Mouse (Mus musculus): ENCODE data around the gene Gm11639. TPM values are rescaled to one million over a fixed set of nuclear protein-coding genes. Genes with fewer than 3 reads are reported as not detected.

The Gm11639 gene
- total and polyA plus RNA-seq, 3 experiments, result not detected

GRCm38 (mm10) chr11:105117814-105118213 lies 432.3 kb downstream of the Gm11639 start:
- H3K9ac ChIP-seq (ENCODE audit: control insufficient read depth, low read depth, low read length, poor library complexity, severe bottlenecking), result no peak overlapping the region
- TF ChIP-seq ZMIZ1 (IDR thresholded peaks at IDR 0.05; ENCODE audit: low read depth, low read length), result no peak
- TF ChIP-seq JUND (IDR thresholded peaks at IDR 0.05; ENCODE audit: low read depth, low read length), result no peak
- TF ChIP-seq CHD1 (IDR thresholded peaks at IDR 0.05; ENCODE audit: low read depth, low read length), result no peak
- no peak for TF ChIP-seq GABPA (IDR thresholded peaks at IDR 0.05; ENCODE audit: low read depth, low read length)
- TF ChIP-seq NRF1 (IDR thresholded peaks at IDR 0.05; ENCODE audit: insufficient read depth, low read depth, low read length, poor library complexity, severe bottlenecking), result no peak
- TF ChIP-seq TCF12 (IDR thresholded peaks at IDR 0.05; ENCODE audit: low read depth, low read length), result no peak
- no peak for TF ChIP-seq EP300 (IDR thresholded peaks at IDR 0.05; ENCODE audit: low read depth in 1 of 2, low read length in 2 of 2)
- no peak for TF ChIP-seq ZNF384 (IDR thresholded peaks at IDR 0.05; ENCODE audit: low read depth, low read length)
- no peak for TF ChIP-seq CHD2 (IDR thresholded peaks at IDR 0.05; ENCODE audit: low read length)
- TF ChIP-seq MYC (IDR thresholded peaks at IDR 0.05; ENCODE audit: low read depth, low read length), result no peak
- no peak for TF ChIP-seq ELF1 (IDR thresholded peaks at IDR 0.05; ENCODE audit: low read depth, low read length)
- no peak for TF ChIP-seq MAZ (IDR thresholded peaks at IDR 0.05; ENCODE audit: low read depth, low read length)
- no peak for TF ChIP-seq ZKSCAN1 (IDR thresholded peaks at IDR 0.05; ENCODE audit: low read depth, low read length)
- TF ChIP-seq RCOR1 (IDR thresholded peaks at IDR 0.05; ENCODE audit: low read depth, low read length), result no peak
- no peak for TF ChIP-seq USF1 (IDR thresholded peaks at IDR 0.05; ENCODE audit: low read depth, low read length)
- no peak for TF ChIP-seq ZC3H11A (IDR thresholded peaks at IDR 0.05; ENCODE audit: low read depth, low read length)
- peaks cover 4% of the 10 kb centered on the region in 2 experiments; a peak in 3 of 4 replicates for H3K27me3 ChIP-seq (ENCODE audit: control insufficient read depth in 1 of 2, insufficient read depth in 2 of 2, low read length in 2 of 2)
- no peak for DNase-seq (ENCODE audit: low read depth, low spot score)
- no peaks in the 10 kb centered on the region for H3K9me3 ChIP-seq (replicated peaks; ENCODE audit: insufficient read depth, low read length)
- peaks cover 0 to 6% of the 10 kb centered on the region in 2 experiments; a peak in 2 of 4 replicates for H3K4me1 ChIP-seq (ENCODE audit: control insufficient read depth in 1 of 2, insufficient read depth in 2 of 2, low read length in 2 of 2)
- no peaks in the 10 kb centered on the region for H3K79me2 ChIP-seq (ENCODE audit: control insufficient read depth, insufficient read depth, low read length, poor library complexity)
- no peak overlapping the region for H3K27ac ChIP-seq (ENCODE audit: control insufficient read depth, low read depth, low read length)
- no peak overlapping the region for H3K4me3 ChIP-seq (ENCODE audit: control insufficient read depth in 1 of 2, insufficient read depth in 1 of 2, low read depth in 2 of 2, low read length in 2 of 2)
- H3K36me3 ChIP-seq (ENCODE audit: control insufficient read depth in 1 of 2, insufficient read depth in 2 of 2, low read length in 2 of 2), result no peaks in the 10 kb centered on the region

GRCm38 (mm10) chr11:105120551-105121061 lies 435.1 kb downstream of the Gm11639 start:
- Histone ChIP-seq H3K27ac (ENCODE audit: control insufficient read depth, low read depth, low read length) (no peak overlapping the region), H3K9ac (ENCODE audit: control insufficient read depth, low read depth, low read length, poor library complexity, severe bottlenecking) (no peak overlapping the region), H3K79me2 (ENCODE audit: control insufficient read depth, insufficient read depth, low read length, poor library complexity) (no peaks in the 10 kb centered on the region), H3K4me1 (ENCODE audit: control insufficient read depth in 1 of 2, insufficient read depth in 2 of 2, low read length in 2 of 2) (peaks cover 0 to 6% of the 10 kb centered on the region in 2 experiments; a peak in 2 of 4 replicates), H3K9me3 (replicated peaks; ENCODE audit: insufficient read depth, low read length) (no peaks in the 10 kb centered on the region), H3K27me3 (ENCODE audit: control insufficient read depth in 1 of 2, insufficient read depth in 2 of 2, low read length in 2 of 2) (peaks cover 4% of the 10 kb centered on the region in 2 experiments; a peak in 3 of 4 replicates), H3K4me3 (ENCODE audit: control insufficient read depth in 1 of 2, insufficient read depth in 1 of 2, low read depth in 2 of 2, low read length in 2 of 2) (no peak overlapping the region), H3K36me3 (ENCODE audit: control insufficient read depth in 1 of 2, insufficient read depth in 2 of 2, low read length in 2 of 2) (no peaks in the 10 kb centered on the region)
- TF ChIP-seq CTCF (IDR thresholded peaks at IDR 0.05 in 2 of 3, conservative IDR thresholded peaks at IDR 0.05 in 1 of 3; ENCODE audit: control insufficient read depth in 1 of 3, insufficient read depth in 1 of 3, low read depth in 2 of 3, low read length in 3 of 3, poor library complexity in 1 of 3, severe bottlenecking in 1 of 3) (no peak), EP300 (IDR thresholded peaks at IDR 0.05; ENCODE audit: low read depth in 1 of 2, low read length in 2 of 2) (no peak), ZKSCAN1 (IDR thresholded peaks at IDR 0.05; ENCODE audit: low read depth, low read length) (no peak), SIN3A (IDR thresholded peaks at IDR 0.05; ENCODE audit: low read length) (no peak), ZC3H11A (IDR thresholded peaks at IDR 0.05; ENCODE audit: low read depth, low read length) (no peak)
- DNase-seq (ENCODE audit: low read depth, low spot score), result no peak

All from MEL (cell line).